ENCODE assay signal across 17 mouse cellular contexts in genomic region chr8:127690792-127691191, GRCm38 (mm10).
"Had no signal": no experiment of that assay in that cellular context is flagged by ENCODE, and none has a peak within 500 bp of the region (broad histone marks: within the 10 kb centered on the region; RNA-seq: fewer than 3 reads in every experiment).

No protein-coding gene starts in this region.

- H3K36me3 ChIP-seq: lung, embryonic 15.5 days; midbrain, embryonic 13.5 days; midbrain, embryonic 15.5 days; neural tube, embryonic 12.5 days; stomach, embryonic 15.5 days had no signal

- H3K27me3 ChIP-seq: lung, embryonic 15.5 days; midbrain, embryonic 13.5 days; midbrain, embryonic 15.5 days; neural tube, embryonic 12.5 days; stomach, embryonic 15.5 days had no signal

- DNase-seq: lung, adult 2 months; lung, postnatal 14 days; lung, postnatal 36 days; right cerebral cortex, postnatal 14 days; thymus, adult 2 months; thymus, postnatal 25 days; thymus, postnatal 4 days had no signal

- H3K9me3 ChIP-seq: lung, embryonic 15.5 days; midbrain, embryonic 13.5 days; midbrain, embryonic 15.5 days; neural tube, embryonic 12.5 days; stomach, embryonic 15.5 days had no signal

- H3K9ac ChIP-seq: lung, embryonic 15.5 days; midbrain, embryonic 13.5 days; midbrain, embryonic 15.5 days; neural tube, embryonic 12.5 days; stomach, embryonic 15.5 days had no signal

- H3K4me2 ChIP-seq: lung, embryonic 15.5 days; midbrain, embryonic 11.5 days; midbrain, embryonic 13.5 days; midbrain, embryonic 15.5 days; neural tube, embryonic 12.5 days; stomach, embryonic 15.5 days had no signal

- ATAC-seq: lung, postnatal 0 days; midbrain, embryonic 13.5 days; midbrain, embryonic 15.5 days had no signal

- H3K4me1 ChIP-seq: lung, embryonic 15.5 days; megakaryocyte, embryonic 14.5 days; midbrain, embryonic 13.5 days; midbrain, embryonic 15.5 days; neural tube, embryonic 12.5 days; stomach, embryonic 15.5 days had no signal

- H3K4me3 ChIP-seq: lung, embryonic 15.5 days; megakaryocyte, embryonic 14.5 days; midbrain, embryonic 13.5 days; midbrain, embryonic 15.5 days; neural tube, embryonic 12.5 days; stomach, embryonic 15.5 days had no signal

- H3K27ac ChIP-seq: lung, embryonic 15.5 days; macrophage; midbrain, embryonic 13.5 days; midbrain, embryonic 15.5 days; neural tube, embryonic 12.5 days; stomach, embryonic 15.5 days; stomach, postnatal 0 days had no signal
